Comparison of ENCODE assay signal across 8 mouse cellular contexts in the genomic region with DNA sequence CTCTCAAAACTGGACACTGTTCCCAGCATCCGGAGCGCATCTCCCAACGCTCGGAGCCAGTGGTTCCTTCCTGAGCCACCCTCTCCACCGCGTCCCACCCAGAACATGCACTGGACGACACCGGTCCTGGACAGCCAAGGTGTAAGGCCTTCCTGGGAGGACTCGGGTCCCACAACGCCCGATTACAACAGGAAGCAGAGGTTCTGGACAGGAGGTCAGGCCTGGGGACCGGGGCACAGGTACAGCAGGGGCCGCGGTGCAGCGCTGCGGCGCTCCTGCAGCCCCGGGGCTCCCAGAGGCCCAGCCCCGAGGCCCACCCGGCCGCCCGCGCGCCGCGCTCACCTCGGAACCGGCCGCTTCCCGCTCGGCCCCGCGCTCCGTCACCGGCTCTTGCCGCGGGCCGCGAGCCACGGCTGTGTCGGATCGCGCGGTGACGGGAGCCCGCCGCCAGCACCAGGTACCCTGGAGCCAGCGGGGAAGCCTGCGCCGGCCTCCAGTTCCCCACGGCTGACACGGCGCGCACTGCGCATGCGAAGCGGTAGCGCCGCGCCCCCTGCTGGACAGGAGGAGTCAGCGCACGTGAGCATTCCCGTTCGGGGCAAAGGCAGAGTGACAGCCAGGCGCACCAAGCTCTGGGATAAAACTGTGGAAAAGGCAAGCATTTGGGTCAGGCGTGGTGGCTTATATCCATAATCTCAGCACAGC. TPM values are rescaled to one million over a fixed set of nuclear protein-coding genes. Genes with fewer than 3 reads are reported as not detected.
A peak's percentile ranks its signal among the peaks of the same experiment; 100 is the strongest.
DNase-seq lines count a peak whose midpoint lies in the region; ATAC-seq lines count a peak whose summit lies in the region.

Gene Ext2, minus strand, starts transcription at position 524 of the 705 bp plus-strand sequence.

- 2% methylated on average over 59 of the region's 66 CpGs for WGBS in forebrain, embryonic 11.5 days
- WGBS in heart, embryonic 16.5 days = under 1% methylated on average over 66 of the region's 66 CpGs
- WGBS in liver, embryonic 15.5 days (ENCODE audit: insufficient replicate concordance) = under 1% methylated on average over 63 of the region's 66 CpGs
- WGBS in neural tube, embryonic 12.5 days = 3% methylated on average over 65 of the region's 66 CpGs

- no peaks in the 10 kb centered on the region for H3K9me3 ChIP-seq in forebrain, embryonic 11.5 days (ENCODE audit: control insufficient read depth, low read length)
- no peaks in the 10 kb centered on the region for H3K9me3 ChIP-seq in heart, embryonic 16.5 days (replicated peaks; ENCODE audit: control insufficient read depth, low read length)
- H3K9me3 ChIP-seq in liver, embryonic 15.5 days (replicated peaks) = no peaks in the 10 kb centered on the region
- no peaks in the 10 kb centered on the region for H3K9me3 ChIP-seq in neural tube, embryonic 12.5 days

- peak within 1 kb of the TSS; percentile 86 for H3K4me3 ChIP-seq in forebrain, embryonic 11.5 days (ENCODE audit: low read depth, low read length)
- H3K4me3 ChIP-seq in heart, embryonic 16.5 days (ENCODE audit: low read length) = peak within 1 kb of the TSS; percentile 97
- H3K4me3 ChIP-seq in liver, embryonic 15.5 days (replicated peaks) = peak within 1 kb of the TSS; percentile 79
- H3K4me3 ChIP-seq in neural tube, embryonic 12.5 days = peak within 1 kb of the TSS; percentile 88

- H3K27ac ChIP-seq in forebrain, embryonic 11.5 days (ENCODE audit: low read depth, low read length) = no peak within 1 kb of the TSS
- peak within 1 kb of the TSS; percentile 42; the same call in 1 of the 2 replicates for H3K27ac ChIP-seq in heart, embryonic 16.5 days (ENCODE audit: low read length)
- H3K27ac ChIP-seq in liver, embryonic 15.5 days (replicated peaks) = peak within 1 kb of the TSS; percentile 38; the same call in 1 of the 2 replicates
- no peak within 1 kb of the TSS for H3K27ac ChIP-seq in neural tube, embryonic 12.5 days

- DNase-seq in CD8-positive naive resting alpha-beta T cell, adult 2 months (ENCODE audit: low read depth in 2 of 2, low spot score in 2 of 2) = peak; percentile 90 to 92
- peak; percentile 71 for DNase-seq in c-Kit-positive CD71-negative TER-119-negative erythroid progenitor cells, embryonic 14.5 days (ENCODE audit: low read depth)
- peak; percentile 96 for DNase-seq in forebrain, embryonic 11.5 days (ENCODE audit: low spot score)
- peak; percentile 85 to 95 for DNase-seq in kidney, postnatal 36 days
- DNase-seq in telencephalon, adult 2 months (ENCODE audit: low read depth, low spot score) = peak; percentile 29

- H3K4me1 ChIP-seq in forebrain, embryonic 11.5 days (replicated peaks; ENCODE audit: control insufficient read depth, insufficient read depth, low read length) = peaks cover 5% of the 10 kb centered on the region
- peaks cover 11% of the 10 kb centered on the region for H3K4me1 ChIP-seq in heart, embryonic 16.5 days (ENCODE audit: control insufficient read depth, insufficient read depth, low read length)
- peaks cover 32% of the 10 kb centered on the region for H3K4me1 ChIP-seq in liver, embryonic 15.5 days (replicated peaks)
- peaks cover 11% of the 10 kb centered on the region for H3K4me1 ChIP-seq in neural tube, embryonic 12.5 days

- H3K27me3 ChIP-seq in forebrain, embryonic 11.5 days (ENCODE audit: control insufficient read depth, insufficient read depth, low read length) = no peaks in the 10 kb centered on the region
- H3K27me3 ChIP-seq in heart, embryonic 16.5 days (ENCODE audit: control insufficient read depth, insufficient read depth, low read length) = no peaks in the 10 kb centered on the region
- no peaks in the 10 kb centered on the region for H3K27me3 ChIP-seq in liver, embryonic 15.5 days
- H3K27me3 ChIP-seq in neural tube, embryonic 12.5 days (replicated peaks) = no peaks in the 10 kb centered on the region

- H3K36me3 ChIP-seq in forebrain, embryonic 11.5 days (ENCODE audit: control insufficient read depth, insufficient read depth, low read length) = no peaks in the 10 kb centered on the region
- peaks cover 2% of the 10 kb centered on the region; the same call in 1 of the 2 replicates for H3K36me3 ChIP-seq in heart, embryonic 16.5 days (ENCODE audit: control insufficient read depth, insufficient read depth)
- H3K36me3 ChIP-seq in liver, embryonic 15.5 days (replicated peaks) = no peaks in the 10 kb centered on the region
- H3K36me3 ChIP-seq in neural tube, embryonic 12.5 days = peaks cover 5% of the 10 kb centered on the region; the same call in 1 of the 2 replicates

- H3K9ac ChIP-seq in forebrain, embryonic 11.5 days (ENCODE audit: low read length) = peak within 1 kb of the TSS; percentile 94
- H3K9ac ChIP-seq in heart, embryonic 16.5 days (ENCODE audit: low read length) = peak within 1 kb of the TSS; percentile 97
- H3K9ac ChIP-seq in liver, embryonic 15.5 days = peak within 1 kb of the TSS; percentile 82
- peak within 1 kb of the TSS; percentile 95 for H3K9ac ChIP-seq in neural tube, embryonic 12.5 days

- peak; percentile 92 for ATAC-seq in forebrain, embryonic 11.5 days (replicated peaks; ENCODE audit: low FRiP score)
- peak; percentile 92 for ATAC-seq in heart, embryonic 16.5 days (replicated peaks; ENCODE audit: extremely low read depth, insufficient read depth, low FRiP score)
- ATAC-seq in liver, embryonic 15.5 days (ENCODE audit: insufficient read depth) = peak; percentile 84
- ATAC-seq in neural tube, embryonic 12.5 days (ENCODE audit: low FRiP score, low read depth) = peak; percentile 89

- H3K4me2 ChIP-seq in forebrain, embryonic 11.5 days (ENCODE audit: low read depth, low read length, severe bottlenecking) = peak within 1 kb of the TSS; percentile 81
- peak within 1 kb of the TSS; percentile 86 for H3K4me2 ChIP-seq in heart, embryonic 16.5 days (ENCODE audit: low read depth, low read length)
- peak within 1 kb of the TSS; percentile 82 for H3K4me2 ChIP-seq in liver, embryonic 15.5 days
- H3K4me2 ChIP-seq in neural tube, embryonic 12.5 days (replicated peaks) = peak within 1 kb of the TSS; percentile 78

RNA-seq across cellular contexts. Expression of gene Ext2, which starts in this region (rescaled TPM):
- 78.3 and 78.6 TPM in 2 replicates for polyA plus RNA-seq in forebrain, embryonic 11.5 days (2014; fragmentation: Nextera tagmentation; extraction: Ambion mirVana)
- polyA plus RNA-seq in heart, embryonic 16.5 days (2015; fragmentation: Nextera tagmentation; extraction: Ambion mirVana) = 70.1 and 70.6 TPM in 2 replicates
- 27.3 and 30.8 TPM in 2 replicates for polyA plus RNA-seq in liver, embryonic 15.5 days (2015; fragmentation: Nextera tagmentation; extraction: Ambion mirVana)
- polyA plus RNA-seq in neural tube, embryonic 12.5 days (2016; fragmentation: Nextera tagmentation; extraction: Ambion mirVana) = 71.0 and 76.9 TPM in 2 replicates

Comparison
In these comparisons a context has a peak if more than half of its experiments do, and no peak if none do; other contexts are left out.
1. DNase-seq: peak in every context shown above with its lines; median percentile 96 in forebrain, embryonic 11.5 days; 91 in CD8-positive naive resting alpha-beta T cell, adult 2 months; 90 in kidney, postnatal 36 days; 71 in c-Kit-positive CD71-negative TER-119-negative erythroid progenitor cells, embryonic 14.5 days; 29 in telencephalon, adult 2 months.
2. H3K27ac ChIP-seq: peak in heart, embryonic 16.5 days (single experiment) and liver, embryonic 15.5 days (single experiment); none in forebrain, embryonic 11.5 days (single experiment) and neural tube, embryonic 12.5 days (single experiment).
3. Peak in every context shown above with its lines, with median percentiles within 50 percentile points of each other: ATAC-seq, H3K4me2 ChIP-seq, H3K4me3 ChIP-seq and H3K9ac ChIP-seq.